Mouse (Mus musculus): ENCODE data around the gene Itga3.

GRCm38 (mm10) chr11:95100393-95100792, 23.8 kb upstream of the Itga3 start:
- TF ChIP-seq POLR2A (IDR thresholded peaks at IDR 0.05; ENCODE audit: control insufficient read depth, extremely low read depth, insufficient read depth, low read length, poor library complexity) (no peak), CTCF (IDR thresholded peaks at IDR 0.05; ENCODE audit: borderline replicate concordance, control insufficient read depth, extremely low read depth, insufficient read depth, low read length, poor library complexity) (no peak)

All from thymus, adult 2 months (tissue).